Mouse (Mus musculus) frontal cortex, postnatal 25 days (tissue): Measurements from ENCODE around the gene Stk40.
"Not testable (repeated sequence)": the region's sequence is repeated elsewhere in the genome, so short reads cannot be mapped to it uniquely, and the experiment has no call there.

Source experiments
- DNase-seq, 2 experiments: peaks; one replicate each; pipeline ENCODE4 v3.0.0; 2022; ENCODE audit warnings: low spot score in 2 of 2

Gene Stk40

GRCm38 (mm10) chr4:126156617-126157016, 52.9 kb downstream of the Stk40 start:
- no peak for DNase-seq

- DNase-seq = no peak
Measured at GRCm38 (mm10) chr4:126157562-126157961, 53.8 kb downstream of the Stk40 start.

- DNase-seq = no peak
Measured at GRCm38 (mm10) chr4:126159455-126159854, 55.7 kb downstream of the Stk40 start.

GRCm38 (mm10) chr4:126160981-126161380, 57.2 kb downstream of the Stk40 start:
- DNase-seq = no peak

GRCm38 (mm10) chr4:126161456-126161855, 57.7 kb downstream of the Stk40 start:
- DNase-seq = no peak

- DNase-seq = no peak
Measured at GRCm38 (mm10) chr4:126161986-126162385, 58.2 kb downstream of the Stk40 start.

GRCm38 (mm10) chr4:126162544-126163066, 58.8 kb downstream of the Stk40 start:
- peak; percentile 54 to 72 for DNase-seq

GRCm38 (mm10) chr4:126163067-126163659, 59.4 kb downstream of the Stk40 start, which contains the start of gene Sh3d21:
Sh3d21 (minus strand) TSS chr4:126163491.
- DNase-seq = no peak

GRCm38 (mm10) chr4:126163685-126164084, 59.9 kb downstream of the Stk40 start:
- DNase-seq = no peak

- not testable (repeated sequence) for DNase-seq
Measured at GRCm38 (mm10) chr4:126165092-126165491, 61.3 kb downstream of the Stk40 start.

GRCm38 (mm10) chr4:126166084-126166483, 62.3 kb downstream of the Stk40 start:
- no peak for DNase-seq

- DNase-seq = no peak
Measured at GRCm38 (mm10) chr4:126168851-126169250, 65.1 kb downstream of the Stk40 start.

GRCm38 (mm10) chr4:126170737-126171136, 67.0 kb downstream of the Stk40 start:
- not testable (repeated sequence) for DNase-seq

GRCm38 (mm10) chr4:126173800-126174199, 70.0 kb downstream of the Stk40 start:
- no peak for DNase-seq

GRCm38 (mm10) chr4:126175980-126176379, 72.2 kb downstream of the Stk40 start:
- DNase-seq = not testable (repeated sequence)

- no peak for DNase-seq
Measured at GRCm38 (mm10) chr4:126181170-126181957, 77.6 kb downstream of the Stk40 start.

GRCm38 (mm10) chr4:126183034-126183433, 79.3 kb downstream of the Stk40 start:
- DNase-seq = no peak

GRCm38 (mm10) chr4:126187096-126187495, 83.3 kb downstream of the Stk40 start:
- DNase-seq = no peak
